Mouse (Mus musculus) megakaryocyte, embryonic 14.5 days (primary cell): ENCODE data around the gene Akt2. TPM values are rescaled to one million over a fixed set of nuclear protein-coding genes. Genes with fewer than 3 reads are reported as not detected.

Source experiments
- H3K27me3 ChIP-seq: replicated peaks from 2 replicates; pipeline ENCODE3; 2012; ENCODE audit warnings: inconsistent platforms
- H3K36me3 ChIP-seq: replicated peaks from 2 replicates; pipeline ENCODE3; 2012; ENCODE audit warnings: low read length, inconsistent platforms, mixed read lengths
- H3K4me1 ChIP-seq: 2 replicates; pipeline ENCODE4 v1.6.1; 2012; ENCODE audit warnings: inconsistent platforms
- H3K4me3 ChIP-seq: replicated peaks from 2 replicates; pipeline ENCODE3; 2012; ENCODE audit warnings: moderate library complexity, mild to moderate bottlenecking, inconsistent platforms
- H3K9me3 ChIP-seq: 2 replicates; pipeline ENCODE4 v1.6.1; 2012; ENCODE audit warnings: inconsistent platforms
- FLI1 ChIP-seq: IDR thresholded peaks from 2 replicates; pipeline ENCODE4 v1.6.1; 2012; ENCODE audit warnings: low read length, inconsistent platforms, mixed read lengths
- GATA1 ChIP-seq: IDR thresholded peaks from 3 replicates; pipeline ENCODE4 v1.6.1; 2012; ENCODE audit warnings: mixed read lengths, low read length, inconsistent platforms, borderline replicate concordance
- polyA plus RNA-seq: library from polyadenylated mRNA; stranded (reverse); fragments of >175 nt; gene quantifications from 2 replicates; pipeline ENCODE4 v1.2.3, GENCODE M21; 2012; ENCODE audit warnings: low replicate concordance; ENCODE audit not compliant: insufficient read depth

Gene Akt2
- polyA plus RNA-seq, 1 experiment = 72.3 TPM

DNA sequence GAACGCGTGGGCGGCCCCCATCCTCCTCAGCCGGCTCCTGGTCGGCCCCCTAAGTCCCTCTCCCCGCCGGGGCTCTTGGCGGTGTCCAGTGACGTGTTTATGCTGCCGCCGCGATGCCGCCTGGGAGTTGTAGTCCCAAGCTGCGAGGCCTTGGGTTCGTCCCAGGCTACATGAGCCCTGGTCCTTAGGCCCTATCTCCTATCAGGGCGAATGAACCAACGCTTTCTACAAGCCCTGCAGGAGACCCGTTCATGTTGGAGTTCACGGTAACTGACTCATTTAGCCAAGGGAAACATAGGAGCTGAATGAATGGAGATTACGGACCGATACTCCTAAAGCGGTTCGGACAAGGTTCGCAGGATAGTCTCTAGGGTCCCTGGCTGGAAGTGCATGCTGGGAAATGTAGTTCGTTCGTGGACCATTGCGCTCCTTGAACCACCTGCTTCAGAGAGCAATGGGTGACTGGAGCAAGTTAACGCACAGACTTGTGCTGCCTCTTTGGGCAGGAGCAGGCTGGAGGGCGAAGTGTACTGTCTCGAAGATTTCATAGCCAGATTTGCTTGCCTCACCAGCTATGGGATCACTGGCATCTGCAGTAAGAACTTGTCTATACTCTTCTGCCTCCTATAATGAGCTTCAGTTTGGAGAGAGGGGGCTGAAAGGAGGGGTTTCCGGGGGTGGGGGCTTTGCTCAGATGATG, 83.3 kb downstream of the Akt2 start, which contains the start of gene Map3k10:
Gene Map3k10 (minus strand): TSS at position 77 of the 700 bp plus-strand sequence.
- TF ChIP-seq GATA1 (no peak), FLI1 (no peak)
- Histone ChIP-seq H3K27me3 (peaks cover 9% of the 10 kb centered on the region), H3K4me1 (peaks cover 30% of the 10 kb centered on the region), H3K4me3 (peak within 1 kb of the TSS; percentile 94), H3K36me3 (peaks cover 12% of the 10 kb centered on the region), H3K9me3 (no peaks in the 10 kb centered on the region)

DNA sequence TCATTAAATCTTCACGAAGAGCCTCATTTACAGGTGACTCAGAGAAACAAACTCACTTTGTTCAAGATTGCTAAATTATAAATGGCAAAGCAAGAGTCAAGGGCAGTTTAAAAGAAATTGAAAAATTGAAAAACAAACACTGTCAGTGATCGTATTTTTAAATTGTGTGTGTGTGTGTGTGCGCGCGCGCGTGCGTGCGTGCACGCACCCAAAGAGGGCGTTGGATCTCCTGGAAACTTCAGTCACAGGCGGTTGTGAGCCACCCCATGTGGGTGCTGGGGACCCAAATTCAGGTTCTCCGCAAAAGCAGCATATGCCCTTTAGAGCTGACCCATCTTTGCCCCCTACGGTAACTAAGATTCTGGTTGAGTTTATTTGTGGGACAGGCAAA, 83.9 kb downstream of the Akt2 start:
- Histone ChIP-seq H3K27me3 (peaks cover 9% of the 10 kb centered on the region), H3K9me3 (no peaks in the 10 kb centered on the region), H3K4me1 (peaks cover 30% of the 10 kb centered on the region), H3K4me3 (peak overlapping the region; percentile 94), H3K36me3 (peaks cover 7% of the 10 kb centered on the region)
- TF ChIP-seq FLI1 = no peak
- no peak for TF ChIP-seq GATA1

DNA sequence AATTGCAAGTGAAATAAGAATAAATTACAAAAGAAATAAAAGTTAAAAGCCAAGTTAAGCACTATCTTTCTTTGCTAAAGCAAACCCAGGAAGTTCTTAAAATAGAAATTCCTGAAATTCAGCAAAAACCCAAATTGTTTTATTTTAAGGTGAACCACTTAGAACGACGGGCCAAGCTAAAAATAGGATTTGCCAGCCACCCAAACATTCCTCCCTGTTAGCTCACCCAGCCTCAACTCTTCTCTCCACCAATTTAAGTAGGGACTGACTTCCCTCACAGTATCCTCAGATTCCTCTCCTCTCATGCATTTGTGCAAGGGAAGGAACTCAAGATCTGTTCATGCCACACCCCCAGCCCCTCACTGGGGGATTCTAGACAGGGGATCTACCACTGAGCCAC, 91.9 kb downstream of the Akt2 start:
- TF ChIP-seq GATA1 = no peak
- TF ChIP-seq FLI1 = no peak
- no peaks in the 10 kb centered on the region for H3K9me3 ChIP-seq
- H3K27me3 ChIP-seq = no peaks in the 10 kb centered on the region
- H3K36me3 ChIP-seq = no peaks in the 10 kb centered on the region
- no peak overlapping the region for H3K4me3 ChIP-seq
- peaks cover 39% of the 10 kb centered on the region for H3K4me1 ChIP-seq

DNA sequence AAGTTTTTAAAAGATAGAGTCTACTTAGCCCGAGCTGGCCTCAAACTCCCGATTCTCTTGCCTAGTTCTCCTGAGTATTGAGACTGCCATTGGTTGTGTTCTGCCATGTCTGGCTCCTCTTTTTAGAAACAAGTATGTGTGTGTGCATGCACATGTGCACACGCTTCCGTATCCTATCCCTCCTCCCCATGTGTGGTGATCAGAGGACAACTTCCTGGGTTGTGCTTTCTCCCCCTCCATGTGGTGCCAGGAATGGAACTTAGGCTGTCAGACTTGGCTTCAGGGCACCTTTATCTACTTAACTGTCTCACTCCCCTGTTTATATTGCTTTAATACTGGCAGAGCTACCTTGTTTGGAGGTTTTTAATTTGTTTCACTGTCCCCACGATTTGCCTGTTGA, 93.9 kb downstream of the Akt2 start:
- H3K36me3 ChIP-seq = no peaks in the 10 kb centered on the region

GRCm38 (mm10) chr7:27685681-27686080, 94.3 kb downstream of the Akt2 start:
- Histone ChIP-seq H3K36me3 (no peaks in the 10 kb centered on the region), H3K9me3 (no peaks in the 10 kb centered on the region), H3K27me3 (no peaks in the 10 kb centered on the region), H3K4me1 (peaks cover 60% of the 10 kb centered on the region), H3K4me3 (no peak overlapping the region)
- TF ChIP-seq GATA1 (no peak), FLI1 (no peak)

More for the DNA sequence above, 93.9 kb downstream of the Akt2 start:
- Histone ChIP-seq H3K9me3 (no peaks in the 10 kb centered on the region), H3K4me1 (peaks cover 56% of the 10 kb centered on the region), H3K27me3 (no peaks in the 10 kb centered on the region), H3K4me3 (peak overlapping the region; percentile 59)
- TF ChIP-seq GATA1 (no peak), FLI1 (no peak)

GRCm38 (mm10) chr7:27687043-27687442, 95.7 kb downstream of the Akt2 start:
- no peaks in the 10 kb centered on the region for H3K36me3 ChIP-seq
- no peak overlapping the region for H3K4me3 ChIP-seq
- H3K9me3 ChIP-seq = no peaks in the 10 kb centered on the region
- peaks cover 58% of the 10 kb centered on the region for H3K4me1 ChIP-seq
- no peak for TF ChIP-seq FLI1
- no peak for TF ChIP-seq GATA1
- no peaks in the 10 kb centered on the region for H3K27me3 ChIP-seq

DNA sequence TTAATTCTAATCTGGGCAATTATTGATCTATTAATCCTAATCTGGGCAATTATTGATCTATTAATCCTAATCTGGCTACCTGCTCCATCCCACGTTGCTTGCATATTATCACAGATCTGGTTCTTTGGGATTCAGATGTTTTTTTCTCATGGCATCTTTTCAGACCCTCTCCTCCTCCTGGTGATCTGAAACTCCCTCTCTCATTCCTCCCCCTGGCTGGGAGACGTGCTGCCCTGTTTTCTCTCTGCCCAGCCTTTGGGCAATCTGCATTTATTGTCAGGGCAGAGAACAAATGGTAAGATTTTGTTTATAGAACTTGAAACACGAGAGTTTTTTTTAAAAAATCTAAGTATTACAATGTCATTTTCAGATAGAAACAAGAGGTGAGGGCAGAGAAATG, 96.5 kb downstream of the Akt2 start:
- TF ChIP-seq FLI1 (no peak), GATA1 (no peak)
- no peak overlapping the region for H3K4me3 ChIP-seq
- H3K27me3 ChIP-seq = no peaks in the 10 kb centered on the region

DNA sequence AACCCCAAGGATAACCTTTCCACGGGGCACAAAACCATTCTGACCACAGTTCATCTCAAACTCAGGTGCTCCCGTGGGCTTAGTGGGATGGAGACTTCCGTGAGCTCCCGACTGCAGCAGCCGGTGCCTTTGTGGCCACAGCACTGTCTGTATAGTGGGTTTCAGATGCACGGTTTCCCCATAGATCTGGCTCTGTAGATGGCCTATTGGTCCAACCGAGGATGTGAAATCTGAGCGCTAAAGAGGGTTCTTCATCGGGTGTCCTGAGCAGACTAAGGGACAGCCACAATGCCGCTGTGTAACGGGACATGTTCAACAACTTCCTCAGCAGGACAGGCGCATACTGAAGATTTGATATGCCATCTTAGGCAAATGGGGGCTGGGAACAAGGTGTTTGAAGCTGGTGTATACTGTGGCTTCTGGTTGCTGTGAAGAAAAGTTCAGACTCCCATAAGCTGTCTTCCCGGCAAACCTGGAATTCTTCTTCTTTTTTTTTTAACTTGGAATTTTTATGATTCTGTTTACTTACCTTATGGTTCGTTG, 97.0 kb downstream of the Akt2 start:
- peak overlapping the region; percentile 95 for H3K4me3 ChIP-seq
- TF ChIP-seq FLI1 (no peak), GATA1 (no peak)
- H3K36me3 ChIP-seq = no peaks in the 10 kb centered on the region
- peaks cover 50% of the 10 kb centered on the region for H3K4me1 ChIP-seq
- no peaks in the 10 kb centered on the region for H3K9me3 ChIP-seq
- no peaks in the 10 kb centered on the region for H3K27me3 ChIP-seq

More for the DNA sequence above, 96.5 kb downstream of the Akt2 start:
- H3K9me3 ChIP-seq = no peaks in the 10 kb centered on the region
- H3K4me1 ChIP-seq = peaks cover 55% of the 10 kb centered on the region
- H3K36me3 ChIP-seq = no peaks in the 10 kb centered on the region

- peaks cover 43% of the 10 kb centered on the region for H3K4me1 ChIP-seq
- H3K36me3 ChIP-seq = no peaks in the 10 kb centered on the region
- no peaks in the 10 kb centered on the region for H3K27me3 ChIP-seq
- TF ChIP-seq FLI1 = no peak
- TF ChIP-seq GATA1 = peak; percentile 60; the same call in 1 of the 3 replicates
- H3K9me3 ChIP-seq = no peaks in the 10 kb centered on the region
- peak within 1 kb of the TSS; percentile 95 for H3K4me3 ChIP-seq
Measured at GRCm38 (mm10) chr7:27688815-27689612, 97.7 kb downstream of the Akt2 start, which contains the start of gene Zfp607b. Zfp607b (plus strand) TSS chr7:27689340.

Other genes with a start within 250 kb of the Akt2 start
- gene Shkbp1, start 235.5 kb upstream of the Akt2 start, polyA plus RNA-seq = 214 and 344 TPM in 2 replicates
- gene Gm20479, start 234.1 kb upstream of the Akt2 start, polyA plus RNA-seq = 1.4 and 7.6 TPM in 2 replicates
- gene Sptbn4, start 143.9 kb upstream of the Akt2 start, polyA plus RNA-seq = 0.27 and 0.45 TPM in 2 replicates
- gene Blvrb, start 143.6 kb upstream of the Akt2 start, polyA plus RNA-seq = 330 and 332 TPM in 2 replicates
- gene Sertad3, start 117.8 kb upstream of the Akt2 start, polyA plus RNA-seq = 28.2 and 88.9 TPM in 2 replicates
- 159 and 273 TPM in 2 replicates for gene Sertad1, start 104.6 kb upstream of the Akt2 start, polyA plus RNA-seq
- gene Prx, start 92.2 kb upstream of the Akt2 start, polyA plus RNA-seq = 1.7 and 1.8 TPM in 2 replicates
- gene Hipk4, start 68.3 kb upstream of the Akt2 start, polyA plus RNA-seq = 1.6 and 2.1 TPM in 2 replicates
- 66.2 and 97.1 TPM in 2 replicates for gene Pld3, start 38.3 kb upstream of the Akt2 start, polyA plus RNA-seq
- 19.6 and 32.1 TPM in 2 replicates for gene 2310022A10Rik, start 38.3 kb upstream of the Akt2 start, polyA plus RNA-seq
- gene Ttc9b, start 62.4 kb downstream of the Akt2 start, polyA plus RNA-seq = not detected in 2 replicates
- gene Map3k10, start 83.0 kb downstream of the Akt2 start, polyA plus RNA-seq = 22.4 and 38.4 TPM in 2 replicates
- 0.03 TPM in 1 of 2 replicates, not detected in the other for gene Zfp607b, start 97.8 kb downstream of the Akt2 start, polyA plus RNA-seq
- not detected in 2 replicates for gene Zfp60, start 139.8 kb downstream of the Akt2 start, polyA plus RNA-seq
- 0.03 TPM in 1 of 2 replicates, not detected in the other for gene Zfp626, start 215.6 kb downstream of the Akt2 start, polyA plus RNA-seq
- not detected in 2 replicates for gene Zfp59, start 247.1 kb downstream of the Akt2 start, polyA plus RNA-seq